Mouse (Mus musculus) liver, embryonic 14.5 days (tissue): ENCODE data around the gene Adgrf4. TPM values are rescaled to one million over a fixed set of nuclear protein-coding genes. Genes with fewer than 3 reads are reported as not detected.

Experiments
- ATAC-seq: fragments of 200-750 bp; cut with Nextera tagmentation; 2 replicates; pipeline ENCODE4 v1.8.0; 2017; ENCODE audit warnings: moderate number of reproducible peaks, mild to moderate bottlenecking, moderate library complexity; ENCODE audit not compliant: insufficient read depth
- DNase-seq, 3 experiments: peaks; one replicate each; pipeline ENCODE4 v3.0.0-alpha.2; 2012 to 2013; ENCODE audit warnings: low read depth in 3 of 3, low spot score in 3 of 3
- H3K27ac ChIP-seq: fragments of 300-500 bp; sonication (generic); 2 replicates; pipeline ENCODE4 v1.5.1; 2014; ENCODE audit warnings: moderate library complexity, mild to moderate bottlenecking, control low read depth, inconsistent platforms
- H3K27me3 ChIP-seq: fragments of 300-500 bp; sonication (generic); 2 replicates; pipeline ENCODE4 v1.6.1; 2014; ENCODE audit warnings: mild to moderate bottlenecking, low read length, moderate library complexity; ENCODE audit not compliant: control insufficient read depth, insufficient read depth
- H3K36me3 ChIP-seq: fragments of 300-500 bp; sonication (generic); replicated peaks from 2 replicates; pipeline ENCODE4 v1.6.1; 2014; ENCODE audit warnings: low read depth; ENCODE audit not compliant: control insufficient read depth, insufficient read depth
- H3K4me1 ChIP-seq, 2 experiments: fragments of 200-500 bp in 1 of 2; fragments of 300-500 bp in 1 of 2; sonication (generic) in 1 of 2; replicated peaks; 2 replicates each; pipeline ENCODE4 v1.6.1; 2012 to 2014; ENCODE audit warnings: antibody characterized with exemption in 1 of 2, inconsistent platforms in 1 of 2, low read length in 1 of 2; ENCODE audit not compliant: control insufficient read depth in 2 of 2, insufficient read depth in 2 of 2
- H3K4me2 ChIP-seq: fragments of 300-500 bp; sonication (generic); 2 replicates; pipeline ENCODE4 v1.6.1; 2014; ENCODE audit warnings: low read depth, mild to moderate bottlenecking, control low read depth, moderate library complexity
- H3K4me3 ChIP-seq, 2 experiments: fragments of 200-500 bp in 1 of 2; fragments of 300-500 bp in 1 of 2; sonication (generic) in 1 of 2; 2 replicates each; pipeline ENCODE4 v1.5.1; 2012 to 2014; ENCODE audit warnings: low read depth in 2 of 2, low read length in 2 of 2, mild to moderate bottlenecking in 2 of 2, control low read depth in 1 of 2, inconsistent platforms in 1 of 2, moderate library complexity in 1 of 2; ENCODE audit not compliant: insufficient read depth in 1 of 2
- H3K9ac ChIP-seq: fragments of 300-500 bp; sonication (generic); replicated peaks from 2 replicates; pipeline ENCODE4 v1.6.1; 2014; ENCODE audit warnings: mild to moderate bottlenecking, control low read depth, moderate library complexity
- H3K9me3 ChIP-seq: fragments of 300-500 bp; sonication (generic); 2 replicates; pipeline ENCODE4 v1.6.1; 2016; ENCODE audit warnings: low read length, mixed read lengths; ENCODE audit not compliant: control insufficient read depth
- CTCF ChIP-seq: IDR thresholded peaks from 2 replicates; pipeline ENCODE4 v1.5.1; 2016; ENCODE audit warnings: antibody characterized with exemption, low read depth, control low read depth
- EP300 ChIP-seq: IDR thresholded peaks from 2 replicates; pipeline ENCODE4 v1.6.1; 2016; ENCODE audit warnings: antibody characterized with exemption, low read depth
- WGBS: fragments of 180-500 bp; shearing (Covaris S2); extraction: QIAGEN DNeasy Blood & Tissue Kit; methylation state at CpG from one replicate; pipeline ENCODE4 v1.1.7; 2014; ENCODE audit not compliant: insufficient replicate concordance; 5-methylcytosine and 5-hydroxymethylcytosine counted together
- polyA plus RNA-seq, 2 experiments: library from polyadenylated mRNA; depleted of rRNA in 1 of 2; stranded (reverse) in 1 of 2; unstranded in 1 of 2; fragments of >200 nt; fragmentation: Nextera tagmentation in 1 of 2; extraction: Ambion mirVana in 1 of 2; gene quantifications; 2 replicates each; pipeline versions ENCODE4 v1.2.1 to v1.2.3; 2012 to 2014

Gene Adgrf4
- polyA plus RNA-seq, 2 experiments, result 0.01 TPM; not detected in 1

DNA sequence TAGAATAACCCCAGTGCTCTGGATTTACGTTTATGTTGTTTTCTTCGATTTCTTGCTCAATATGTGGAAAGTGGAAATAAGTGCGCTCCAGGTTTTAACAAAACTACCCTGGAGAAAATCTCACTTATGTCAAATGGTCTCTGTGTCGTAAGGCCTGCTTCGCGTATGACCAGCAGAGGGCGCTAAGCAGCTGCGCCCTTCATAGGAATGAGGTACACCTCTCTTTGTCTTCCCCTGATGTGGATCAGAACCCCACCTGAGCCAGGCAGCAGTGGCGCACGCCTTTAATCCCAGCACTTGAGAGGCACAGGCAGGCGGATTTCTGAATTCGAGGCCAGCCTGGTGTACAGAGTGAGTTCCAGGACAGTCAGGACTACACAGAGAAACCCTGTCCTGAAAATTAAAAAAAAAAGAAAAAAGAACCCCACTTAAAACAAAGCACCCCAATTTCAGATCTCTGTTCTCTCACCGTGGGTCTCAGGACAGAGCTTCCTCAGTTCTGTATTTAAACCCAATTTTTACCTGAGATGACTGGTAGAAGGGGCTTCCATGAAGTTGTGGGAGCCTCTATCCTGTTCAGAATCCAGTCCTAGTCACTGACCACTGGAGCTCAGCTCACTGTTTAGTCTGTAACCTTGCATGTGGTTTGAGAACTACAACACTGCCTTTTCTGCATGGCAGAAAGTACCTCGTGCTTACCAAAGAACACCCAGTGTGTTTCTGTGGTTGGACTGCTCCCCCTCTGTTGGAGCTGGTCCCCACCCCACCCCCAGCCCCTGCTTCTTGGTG, 33.3 kb downstream of the Adgrf4 start:
- no peaks in the 10 kb centered on the region for H3K27me3 ChIP-seq
- no peaks in the 10 kb centered on the region for H3K4me1 ChIP-seq
- H3K36me3 ChIP-seq, result no peaks in the 10 kb centered on the region
- no peak overlapping the region for H3K27ac ChIP-seq
- ATAC-seq (no peak), DNase-seq (peak in 2 of 3 experiments; percentile 1 to 13)
- no peak overlapping the region for H3K4me2 ChIP-seq
- 13% methylated on average over 14 of the region's 14 CpGs for WGBS
- TF ChIP-seq EP300 (no peak), CTCF (peak; percentile 90)
- H3K4me3 ChIP-seq, result no peak overlapping the region
- no peak overlapping the region for H3K9ac ChIP-seq
- no peaks in the 10 kb centered on the region for H3K9me3 ChIP-seq

DNA sequence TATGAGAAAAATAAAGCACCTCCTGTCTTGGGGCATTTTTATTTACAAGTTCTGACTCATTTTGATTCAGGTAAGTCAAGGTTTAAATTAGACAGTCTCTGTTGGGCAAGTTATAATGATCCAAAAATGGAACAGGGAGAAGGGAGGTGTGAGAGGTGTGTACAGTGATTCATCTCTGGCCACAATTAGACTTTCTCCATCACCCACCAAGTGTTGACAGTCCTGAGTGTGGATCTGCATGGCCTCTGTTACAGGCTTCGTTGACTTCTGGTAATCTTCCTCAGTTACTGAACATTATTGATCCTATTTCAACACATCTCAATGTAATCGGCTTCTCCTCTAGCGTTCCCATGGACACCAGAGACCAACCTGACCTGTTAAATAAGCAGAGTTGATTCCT, 48.7 kb downstream of the Adgrf4 start:
- Histone ChIP-seq H3K27ac (no peak overlapping the region), H3K4me2 (no peak overlapping the region), H3K9ac (no peak overlapping the region), H3K4me1 (no peaks in the 10 kb centered on the region), H3K36me3 (no peaks in the 10 kb centered on the region), H3K4me3 (no peak overlapping the region), H3K9me3 (no peaks in the 10 kb centered on the region), H3K27me3 (no peaks in the 10 kb centered on the region)
- no peak for TF ChIP-seq CTCF
- DNase-seq, result no peak
- ATAC-seq, result no peak
- WGBS, result 55% methylated on average over 3 of the region's 3 CpGs

DNA sequence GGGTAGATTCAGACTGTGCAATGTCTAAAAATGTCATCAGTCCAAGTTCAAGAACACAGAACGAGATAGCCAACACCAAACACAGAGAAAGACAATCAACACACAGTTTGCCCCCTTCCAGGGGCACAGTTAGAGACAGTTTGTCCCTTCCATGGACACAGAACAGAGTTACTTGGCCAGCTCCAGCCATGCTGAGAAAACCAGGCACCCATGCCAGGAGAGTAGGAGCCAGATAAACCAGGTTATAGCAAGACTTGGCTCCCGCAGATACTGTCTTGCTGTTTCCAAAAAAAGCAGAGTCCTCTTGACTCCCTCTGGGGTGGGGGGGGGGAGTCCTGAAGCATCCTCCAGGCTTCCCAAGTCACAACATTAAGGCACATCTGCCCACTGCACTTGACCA, 61.9 kb downstream of the Adgrf4 start:
- H3K9me3 ChIP-seq, result no peaks in the 10 kb centered on the region
- H3K4me1 ChIP-seq, result no peaks in the 10 kb centered on the region
- H3K9ac ChIP-seq, result no peak overlapping the region
- H3K27ac ChIP-seq, result no peak overlapping the region
- no peak overlapping the region for H3K4me3 ChIP-seq
- ATAC-seq, result no peak
- no peaks in the 10 kb centered on the region for H3K36me3 ChIP-seq
- DNase-seq, result no peak
- H3K27me3 ChIP-seq, result no peaks in the 10 kb centered on the region
- TF ChIP-seq EP300, result no peak
- no peak for TF ChIP-seq CTCF
- WGBS, result 63% methylated on average over 2 of the region's 2 CpGs
- H3K4me2 ChIP-seq, result no peak overlapping the region

DNA sequence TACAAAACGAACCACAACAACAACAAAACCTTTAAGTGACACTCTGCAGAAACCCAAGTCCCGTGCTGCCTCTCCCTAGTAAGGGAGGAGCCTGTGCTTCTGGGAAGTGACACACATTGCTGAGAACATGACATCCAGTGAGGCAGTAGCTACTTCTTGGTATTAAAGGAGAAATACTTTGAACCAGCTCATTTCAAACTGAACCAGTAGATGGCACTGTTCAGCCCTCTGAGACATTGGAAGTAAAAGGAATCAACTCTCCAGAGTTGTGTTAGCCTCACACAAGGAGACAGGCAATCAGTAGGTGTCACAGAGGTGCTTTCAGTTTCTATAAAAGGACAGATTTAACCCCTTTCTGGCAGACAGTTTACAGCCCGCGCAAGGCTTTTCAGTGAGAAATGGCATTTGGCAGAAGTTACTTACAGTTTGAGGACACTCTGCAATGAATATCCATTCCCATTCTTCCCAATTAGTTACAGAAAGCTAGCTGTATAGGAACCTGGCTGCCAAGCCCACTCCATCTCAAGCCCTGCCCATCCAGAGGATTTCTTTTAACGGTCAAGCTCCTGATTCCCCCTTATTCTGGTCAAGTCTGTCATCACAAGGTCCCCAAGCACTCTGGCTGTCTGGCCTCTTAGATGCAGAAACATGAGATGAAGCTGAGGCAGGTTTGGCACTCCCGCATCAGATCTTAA, 78.9 kb downstream of the Adgrf4 start:
- Histone ChIP-seq H3K27me3 (no peaks in the 10 kb centered on the region), H3K4me2 (no peak overlapping the region), H3K9me3 (no peaks in the 10 kb centered on the region), H3K4me3 (no peak overlapping the region), H3K4me1 (no peaks in the 10 kb centered on the region), H3K9ac (no peak overlapping the region), H3K36me3 (no peaks in the 10 kb centered on the region), H3K27ac (no peak overlapping the region)
- ATAC-seq, result no peak
- peak; percentile 6 to 26 (median 7) for DNase-seq
- 26% methylated on average over 6 of the region's 6 CpGs for WGBS
- TF ChIP-seq EP300, result no peak
- TF ChIP-seq CTCF, result peak; percentile 47

DNA sequence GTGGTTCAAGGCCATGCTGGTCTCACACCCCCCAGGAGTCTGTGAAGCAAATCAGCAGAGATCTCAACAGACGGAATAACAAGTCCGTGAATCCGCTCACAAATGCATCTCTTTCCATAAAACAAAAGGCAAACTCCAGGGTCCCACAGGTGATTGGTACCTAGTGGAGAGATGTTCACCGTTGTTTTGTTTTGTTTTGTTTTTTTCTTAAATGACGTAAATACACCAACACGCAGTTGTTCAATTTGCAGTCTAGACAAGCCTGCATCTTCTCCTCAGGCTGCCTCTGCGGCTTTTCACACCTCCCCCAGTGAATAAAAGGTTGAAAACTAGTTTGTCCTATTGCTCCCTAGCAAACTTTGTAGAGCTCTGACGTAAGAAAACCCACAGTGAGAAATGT, 80.8 kb downstream of the Adgrf4 start, which contains the start of gene Opn5:
Opn5 (minus strand) TSS at position 101 of the 400 bp plus-strand sequence.
- no peak within 1 kb of the TSS for H3K4me3 ChIP-seq
- TF ChIP-seq EP300, result no peak
- no peak for TF ChIP-seq CTCF
- ATAC-seq (no peak), DNase-seq (no peak)
- H3K4me1 ChIP-seq, result no peaks in the 10 kb centered on the region
- no peaks in the 10 kb centered on the region for H3K9me3 ChIP-seq
- WGBS, result 62% methylated on average over 8 of the region's 8 CpGs
- H3K27me3 ChIP-seq, result no peaks in the 10 kb centered on the region
- no peak within 1 kb of the TSS for H3K27ac ChIP-seq
- H3K36me3 ChIP-seq, result no peaks in the 10 kb centered on the region
- H3K9ac ChIP-seq, result no peak within 1 kb of the TSS
- no peak within 1 kb of the TSS for H3K4me2 ChIP-seq
